Mouse (Mus musculus): ENCODE data around the gene Prkce.

DNA sequence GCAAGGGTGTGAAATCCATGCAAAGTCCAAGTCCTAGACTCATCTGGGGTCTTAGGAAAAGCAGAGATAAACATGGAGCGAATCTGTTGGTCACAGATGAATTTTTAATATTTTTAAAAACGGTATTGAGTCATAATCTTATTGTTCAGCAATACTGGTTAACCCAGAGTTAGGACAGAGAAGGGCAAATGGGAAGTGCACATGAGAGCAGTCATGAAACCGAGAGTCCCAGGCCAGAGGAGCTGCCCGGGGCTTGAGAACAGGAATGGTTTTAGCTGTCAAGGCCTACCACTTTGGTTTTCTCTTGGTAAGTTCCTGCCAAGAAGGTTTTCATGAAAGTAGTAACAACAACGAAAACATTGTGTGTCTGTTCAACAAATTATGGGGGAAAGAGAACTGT lies 76.8 kb downstream of the Prkce start:
- TF ChIP-seq USF1 (IDR thresholded peaks at IDR 0.05; ENCODE audit: low read depth) (no peak), POLR2A (IDR thresholded peaks at IDR 0.05; ENCODE audit: insufficient read length, low read depth) (no peak), MAX (IDR thresholded peaks at IDR 0.05; ENCODE audit: low read depth) (no peak), MYOG (IDR thresholded peaks at IDR 0.05; ENCODE audit: control insufficient read depth in 1 of 3, insufficient read depth in 1 of 3, insufficient read length in 2 of 3, low read depth in 2 of 3) (no peak), TCF12 (IDR thresholded peaks at IDR 0.05; ENCODE audit: insufficient read depth, poor library complexity, severe bottlenecking) (no peak), E2F4 (IDR thresholded peaks at IDR 0.05; ENCODE audit: insufficient read depth) (no peak), CEBPB (IDR thresholded peaks at IDR 0.05; ENCODE audit: insufficient read depth, poor library complexity, severe bottlenecking) (no peak), POLR2AphosphoS2 (IDR thresholded peaks at IDR 0.05; ENCODE audit: insufficient read length, low read depth) (no peak)
